Mouse (Mus musculus): ENCODE measurements around the gene Hus1b.

Hus1b gene

GRCm38 (mm10) chr13:30947540-30947939 lies at the start of gene Hus1b:
Hus1b (minus strand) TSS chr13:30947759.
- DNase-seq (ENCODE audit: low read depth), result no peak

- DNase-seq (ENCODE audit: low read depth), result no peak
Measured at GRCm38 (mm10) chr13:30994249-30994858, 46.8 kb upstream of the Hus1b start.

- DNase-seq (ENCODE audit: low read depth), result no peak
Measured at GRCm38 (mm10) chr13:30993819-30994218, 46.3 kb upstream of the Hus1b start.

GRCm38 (mm10) chr13:30990233-30990632 lies 42.7 kb upstream of the Hus1b start:
- no peak for DNase-seq (ENCODE audit: low read depth)

- no peak for DNase-seq (ENCODE audit: low read depth)
Measured at GRCm38 (mm10) chr13:30989710-30990109, 42.2 kb upstream of the Hus1b start.

- no peak for DNase-seq (ENCODE audit: low read depth)
Measured at GRCm38 (mm10) chr13:30987686-30988085, 40.1 kb upstream of the Hus1b start.

GRCm38 (mm10) chr13:30986934-30987455 lies 39.4 kb upstream of the Hus1b start:
- no peak for DNase-seq (ENCODE audit: low read depth)

GRCm38 (mm10) chr13:30985598-30986466 lies 38.3 kb upstream of the Hus1b start:
- no peak for DNase-seq (ENCODE audit: low read depth)

- no peak for DNase-seq (ENCODE audit: low read depth)
Measured at GRCm38 (mm10) chr13:30985275-30985597, 37.7 kb upstream of the Hus1b start.

GRCm38 (mm10) chr13:30981666-30982065 lies 34.1 kb upstream of the Hus1b start:
- DNase-seq (ENCODE audit: low read depth), result no peak

GRCm38 (mm10) chr13:30978224-30978623 lies 30.7 kb upstream of the Hus1b start:
- no peak for DNase-seq (ENCODE audit: low read depth)

GRCm38 (mm10) chr13:30976536-30977084 lies 29.1 kb upstream of the Hus1b start:
- DNase-seq (ENCODE audit: low read depth), result no peak

- DNase-seq (ENCODE audit: low read depth), result no peak
Measured at GRCm38 (mm10) chr13:30974247-30974630, 26.7 kb upstream of the Hus1b start.

GRCm38 (mm10) chr13:30973501-30974246 lies 26.1 kb upstream of the Hus1b start, which contains the start of the genes Exoc2 and Gm5447:
Exoc2 (minus strand) TSS chr13:30974093.
Gm5447 (plus strand) TSS chr13:30974204.
- DNase-seq (ENCODE audit: low read depth), result peak; percentile 67

GRCm38 (mm10) chr13:30972102-30972501 lies 24.5 kb upstream of the Hus1b start:
- DNase-seq (ENCODE audit: low read depth), result no peak

- no peak for DNase-seq (ENCODE audit: low read depth)
Measured at GRCm38 (mm10) chr13:30971047-30971446, 23.5 kb upstream of the Hus1b start.

- no peak for DNase-seq (ENCODE audit: low read depth)
Measured at GRCm38 (mm10) chr13:30968311-30968710, 20.8 kb upstream of the Hus1b start.

- no peak for DNase-seq (ENCODE audit: low read depth)
Measured at GRCm38 (mm10) chr13:30966507-30966911, 18.9 kb upstream of the Hus1b start.

- DNase-seq (ENCODE audit: low read depth), result no peak
Measured at GRCm38 (mm10) chr13:30961932-30962331, 14.4 kb upstream of the Hus1b start.

- DNase-seq (ENCODE audit: low read depth), result no peak
Measured at GRCm38 (mm10) chr13:30960714-30961113, 13.2 kb upstream of the Hus1b start.

- no peak for DNase-seq (ENCODE audit: low read depth)
Measured at GRCm38 (mm10) chr13:30953580-30953979, 6.0 kb upstream of the Hus1b start.

- DNase-seq (ENCODE audit: low read depth), result no peak
Measured at GRCm38 (mm10) chr13:30952044-30952443, 4.5 kb upstream of the Hus1b start.

All from fibroblast of lung, adult 2 months (primary cell).